Mouse (Mus musculus): ENCODE measurements around the gene Gm28043.

The Gm28043 gene

DNA sequence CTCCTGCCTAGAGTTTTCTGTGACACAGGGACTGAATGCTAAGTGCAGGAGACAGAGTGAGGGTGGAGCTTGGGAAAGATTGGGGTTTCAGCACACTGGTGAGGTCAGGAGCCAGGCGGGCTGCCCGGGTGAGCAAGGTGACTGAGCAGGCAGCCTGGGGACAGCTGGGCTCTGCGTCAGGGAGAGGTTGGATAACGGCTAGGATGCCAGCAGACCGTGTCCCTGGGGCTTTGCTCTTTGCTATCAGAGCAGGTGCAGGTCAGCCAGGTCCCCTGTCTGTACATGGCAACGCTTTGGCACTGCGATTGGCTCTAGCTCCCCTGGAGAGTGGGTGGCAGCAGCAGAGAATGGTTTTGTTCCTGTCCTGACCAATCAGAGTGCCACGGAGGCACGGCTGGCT is 12.6 kb downstream of the Gm28043 start:
- DNase-seq (ENCODE audit: low spot score), result no peak

DNA sequence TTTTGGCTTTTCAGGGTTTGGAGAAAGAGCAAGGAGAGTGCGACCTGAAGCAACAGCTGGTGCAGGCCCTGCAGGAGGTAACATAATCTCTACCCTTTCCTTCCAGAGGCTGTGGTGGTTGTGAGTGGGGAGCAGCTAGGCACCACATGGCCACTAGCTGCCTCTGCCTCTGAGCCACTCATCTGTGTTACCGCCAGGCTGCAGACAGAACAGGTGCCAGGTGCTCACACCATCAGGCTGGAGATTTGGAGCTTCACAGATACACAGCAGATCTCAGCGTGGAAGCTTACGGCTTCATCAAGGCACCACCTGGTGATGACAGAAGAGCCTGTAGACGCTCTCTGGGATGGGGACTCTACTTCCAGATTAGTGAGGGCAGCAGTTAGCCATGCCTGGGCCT is 14.3 kb downstream of the Gm28043 start:
- no peak for DNase-seq (ENCODE audit: low spot score)

DNA sequence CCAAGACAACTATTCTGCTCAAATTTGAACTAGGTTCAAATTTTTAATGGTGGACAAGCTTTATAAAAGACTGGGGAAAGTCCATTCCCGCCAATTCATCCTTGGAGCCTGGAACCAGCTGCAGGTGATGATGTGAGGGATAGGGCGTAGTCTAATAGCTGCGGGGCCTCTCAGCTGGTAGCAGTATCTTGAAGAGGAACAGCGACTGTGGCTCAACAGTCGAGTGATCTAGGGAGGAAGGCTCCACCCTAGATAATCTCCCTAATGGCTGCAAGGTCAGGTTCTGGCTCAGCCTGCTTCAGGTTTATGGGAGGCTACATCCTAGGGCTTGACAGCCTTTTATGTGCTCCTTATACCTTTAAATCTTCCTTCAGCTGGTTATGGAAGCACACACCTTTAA is 14.9 kb downstream of the Gm28043 start:
- no peak for DNase-seq (ENCODE audit: low spot score)

DNA sequence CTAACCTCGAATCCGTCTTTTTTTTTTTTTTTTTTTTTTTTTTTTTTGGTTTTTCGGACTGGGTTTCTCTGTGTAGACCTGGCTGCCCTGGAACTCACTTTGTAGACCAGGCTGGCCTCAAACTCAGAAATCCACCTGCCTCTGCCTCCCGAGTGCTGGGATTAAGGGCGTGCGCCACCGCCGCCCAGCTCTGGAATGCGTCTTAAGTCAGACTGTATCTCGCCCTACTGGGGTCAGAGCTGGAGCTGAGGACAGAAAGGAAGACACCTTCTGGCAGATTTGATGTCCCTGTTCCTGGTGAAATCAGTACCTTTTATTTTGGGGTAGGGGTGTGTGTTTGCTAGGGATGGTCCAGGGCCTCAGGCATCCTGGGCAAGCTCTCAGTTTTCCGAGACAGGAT is 17.6 kb downstream of the Gm28043 start:
- DNase-seq (ENCODE audit: low spot score), result no peak

DNA sequence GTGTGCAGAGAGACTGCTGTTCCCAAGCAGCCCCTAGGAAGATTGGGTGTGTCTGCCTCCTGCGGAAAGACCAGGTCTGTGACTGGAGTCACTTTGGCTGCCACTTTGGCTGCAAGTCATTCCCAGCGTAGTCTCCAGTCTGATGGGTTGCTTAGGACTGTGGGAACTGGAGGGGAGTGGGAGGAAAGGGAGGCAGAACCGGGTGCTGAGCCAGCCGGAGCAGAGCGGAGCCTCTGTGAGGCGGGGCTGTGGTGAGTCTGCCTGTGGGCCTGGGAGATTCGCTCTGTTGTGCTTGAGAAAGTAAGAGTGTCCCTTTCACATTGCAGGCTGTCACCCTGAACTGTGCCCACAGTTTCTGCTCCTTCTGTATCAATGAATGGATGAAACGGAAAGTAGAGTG is 20.8 kb downstream of the Gm28043 start:
- DNase-seq (ENCODE audit: low spot score), result no peak

DNA sequence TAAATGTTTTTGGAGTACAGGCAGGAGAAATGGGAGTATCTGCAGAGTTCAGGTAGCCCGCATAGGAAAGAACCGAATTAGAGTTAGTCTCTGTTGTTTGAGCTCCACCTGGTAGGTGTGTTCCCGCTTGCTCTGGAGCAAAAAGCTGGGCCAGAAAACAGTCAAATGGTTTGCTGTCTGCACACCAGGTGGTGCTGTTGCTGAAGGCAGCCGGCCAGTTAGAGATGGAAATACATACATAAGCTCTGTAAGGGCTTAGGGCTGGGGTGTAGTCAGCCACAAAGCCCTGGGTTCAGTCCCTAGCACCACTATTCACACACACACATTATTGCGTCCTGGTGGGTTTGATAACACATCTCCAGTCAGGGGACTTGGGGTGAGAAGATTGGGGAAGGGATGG is 21.4 kb downstream of the Gm28043 start:
- no peak for DNase-seq (ENCODE audit: low spot score)

DNA sequence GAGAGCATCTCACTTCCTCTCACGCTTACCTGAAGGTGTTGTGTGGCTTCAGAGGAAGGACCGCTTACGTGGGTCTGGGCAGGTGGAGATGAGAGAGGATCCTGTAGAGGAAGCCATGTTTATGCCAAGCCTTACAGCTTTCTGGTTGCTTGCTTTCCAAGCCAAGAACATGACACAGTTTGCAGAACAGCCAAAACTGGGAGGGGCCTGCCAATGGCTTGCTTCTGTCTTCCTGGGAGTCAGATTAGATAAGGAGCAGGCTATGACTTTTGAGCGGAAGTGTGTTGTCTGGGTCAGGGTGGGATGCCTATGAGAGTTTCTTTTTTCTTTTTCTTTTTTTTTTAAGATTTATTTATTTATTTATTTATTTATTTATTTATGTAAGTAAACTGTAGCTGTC is 22.7 kb downstream of the Gm28043 start:
- DNase-seq (ENCODE audit: low spot score), result no peak

DNA sequence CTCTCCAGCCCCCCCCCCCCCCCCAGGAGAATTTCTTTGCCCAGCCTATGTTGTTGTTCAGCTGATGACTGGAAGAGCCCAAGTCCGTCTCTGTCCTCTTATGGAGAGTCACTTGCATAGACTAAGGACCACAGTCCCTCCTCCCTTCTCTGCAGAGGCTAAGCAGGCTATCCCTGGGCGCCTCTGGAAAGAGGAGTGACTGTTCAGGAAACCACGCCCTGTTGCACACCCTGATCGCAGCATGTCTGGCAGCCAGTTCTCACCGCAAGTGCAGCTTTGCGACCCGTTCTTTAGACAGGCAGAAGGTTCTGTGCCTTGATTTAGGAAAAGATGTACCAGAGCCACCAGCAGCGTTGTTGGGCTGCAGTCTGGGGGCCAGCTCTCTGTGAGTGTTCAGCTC is 23.2 kb downstream of the Gm28043 start:
- no peak for DNase-seq (ENCODE audit: low spot score)

DNA sequence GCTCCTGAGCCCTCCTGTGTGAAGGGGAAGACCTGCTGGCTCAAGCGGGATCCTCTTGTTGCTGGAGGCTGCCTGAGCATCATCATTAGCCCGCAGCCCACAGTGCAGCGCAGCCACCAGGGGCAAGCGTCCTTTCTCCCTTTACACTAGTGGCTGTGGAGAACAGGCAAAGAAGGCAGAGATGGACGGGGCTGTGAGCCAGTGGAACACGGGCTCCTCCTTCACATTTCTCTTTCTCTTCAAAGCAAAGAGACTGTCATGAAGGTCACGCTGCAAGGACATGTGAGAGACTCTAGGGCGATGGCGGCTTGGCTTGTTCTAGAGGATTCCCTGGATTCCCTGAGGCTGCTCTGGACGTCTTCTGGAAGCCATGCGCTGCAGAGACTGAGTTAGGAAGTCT is 26.3 kb downstream of the Gm28043 start:
- DNase-seq (ENCODE audit: low spot score), result no peak

DNA sequence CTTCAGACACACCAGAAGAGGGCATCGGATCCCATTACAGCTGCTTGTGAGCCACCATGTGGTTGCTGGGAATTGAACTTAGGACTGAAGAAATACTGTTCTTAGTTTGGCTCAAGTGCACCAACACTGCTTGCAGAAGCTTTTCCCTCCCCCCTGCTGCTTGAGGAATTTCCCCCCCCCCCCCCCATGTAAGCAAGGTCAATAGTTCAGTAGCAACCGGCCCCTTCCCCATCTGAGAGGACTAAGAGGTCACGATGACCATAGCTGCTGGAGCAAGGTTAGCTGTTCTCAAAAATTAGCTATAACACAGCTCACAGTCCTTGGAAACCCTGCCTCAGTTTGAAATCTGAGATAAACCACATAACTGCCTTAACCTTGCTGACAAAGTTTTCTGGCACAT is 27.5 kb downstream of the Gm28043 start:
- no peak for DNase-seq (ENCODE audit: low spot score)

DNA sequence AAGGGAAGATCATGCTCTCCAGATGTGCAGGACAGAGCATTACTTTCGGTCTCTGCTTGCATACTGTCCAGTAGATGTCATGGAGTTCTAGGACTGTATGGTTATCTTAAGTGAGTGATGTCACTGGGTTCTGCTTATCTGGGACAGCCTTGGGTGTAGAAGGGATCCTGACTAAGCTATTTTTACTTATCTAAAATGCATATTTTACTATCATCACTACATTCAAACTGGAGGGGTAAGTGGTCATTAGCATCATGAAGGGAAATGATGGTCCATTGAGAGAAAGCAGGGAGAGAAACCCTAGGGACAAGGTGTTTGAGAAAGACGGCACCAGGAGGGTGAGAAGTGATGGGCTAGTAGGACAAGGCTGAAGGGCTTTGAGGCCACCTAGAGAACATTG is 43.6 kb downstream of the Gm28043 start:
- no peak for DNase-seq (ENCODE audit: low spot score)

DNA sequence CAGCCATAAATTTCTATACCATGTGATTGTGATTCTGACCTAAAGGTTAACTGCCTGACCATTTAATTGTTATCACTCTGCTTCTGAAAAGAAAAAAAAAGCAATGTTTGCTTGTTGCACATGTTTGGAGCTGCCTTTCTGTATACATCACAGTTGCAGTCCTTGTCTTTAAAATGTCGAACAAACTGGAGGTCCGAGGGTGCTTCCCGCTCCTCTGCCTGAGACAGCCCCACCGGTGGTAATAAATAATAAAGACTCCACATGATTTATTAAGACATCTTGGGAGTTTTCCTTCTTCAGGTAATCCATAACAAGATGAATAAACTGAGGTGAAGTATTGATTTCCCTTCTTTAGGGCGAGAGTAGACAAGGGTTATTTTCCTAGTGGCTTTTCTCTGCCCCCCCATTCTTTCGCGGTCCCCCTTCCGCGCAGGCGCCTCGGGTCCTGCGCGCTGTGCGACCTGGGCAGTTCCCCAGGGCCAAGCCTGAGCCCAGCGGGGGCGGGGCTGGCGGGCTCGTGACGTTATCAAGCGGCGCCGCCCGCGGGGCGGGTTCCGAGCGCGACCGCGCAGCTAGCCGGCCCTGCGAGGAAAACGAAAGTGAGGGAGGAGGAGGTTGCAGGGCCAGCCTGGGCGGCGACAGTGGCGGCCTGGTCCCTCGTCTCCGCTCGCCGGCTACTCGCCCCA is 45.5 kb downstream of the Gm28043 start, which contains the start of gene Cmtr1:
Gene Cmtr1, plus strand, starts transcription at position 520 of the 686 bp plus-strand sequence.
- peak; percentile 97 for DNase-seq (ENCODE audit: low spot score)

DNA sequence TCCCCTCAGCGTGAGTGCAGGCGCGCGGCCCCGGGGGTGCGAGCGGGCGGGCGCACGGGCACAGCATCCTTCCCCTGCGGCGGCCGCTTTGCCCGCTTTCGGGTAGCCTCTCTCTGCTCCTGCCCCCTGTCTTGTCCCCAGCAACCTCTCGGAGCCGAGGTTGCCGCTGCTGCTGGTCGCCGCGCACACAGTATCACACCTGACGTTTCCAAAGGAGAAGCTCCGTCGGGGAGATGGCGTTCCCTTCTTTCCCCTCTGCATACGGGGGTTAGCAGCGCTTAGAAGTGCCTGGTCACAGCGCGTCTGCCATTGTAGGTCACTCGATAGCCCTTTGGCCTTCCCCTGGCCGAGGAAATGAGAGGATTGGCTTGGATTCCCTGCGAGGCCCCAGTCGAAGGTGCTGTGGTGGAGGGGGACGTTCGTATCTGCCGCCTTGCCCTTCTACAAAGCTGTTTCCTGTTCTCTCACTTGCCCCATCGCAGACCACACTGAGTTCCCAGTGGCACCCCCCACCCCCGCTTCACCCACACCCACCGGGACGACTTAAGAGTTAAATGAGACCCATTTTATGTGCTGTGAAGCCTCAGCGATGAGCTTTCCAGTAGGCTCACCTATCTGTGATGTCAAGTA is 46.2 kb downstream of the Gm28043 start:
- no peak for DNase-seq (ENCODE audit: low spot score)

DNA sequence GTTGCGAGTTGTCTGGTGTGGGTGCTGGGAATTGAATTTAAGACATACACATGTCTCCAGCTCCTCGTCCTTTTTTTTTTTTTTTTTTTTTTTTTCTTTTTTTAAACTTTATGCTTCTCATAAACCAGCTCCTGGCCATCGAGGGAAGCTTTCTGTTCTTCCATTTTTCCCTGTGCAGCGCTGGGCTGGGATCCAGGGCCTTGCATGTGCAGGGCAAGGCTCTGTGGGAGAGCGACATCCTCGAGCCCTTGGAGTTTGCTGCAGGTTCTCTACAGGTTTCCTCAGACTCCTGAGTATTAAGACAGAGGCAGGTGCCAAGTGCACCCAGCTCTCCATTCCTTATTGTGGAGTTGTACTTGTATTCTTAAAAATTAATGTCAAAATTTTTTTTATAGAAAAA is 47.5 kb downstream of the Gm28043 start:
- no peak for DNase-seq (ENCODE audit: low spot score)

DNA sequence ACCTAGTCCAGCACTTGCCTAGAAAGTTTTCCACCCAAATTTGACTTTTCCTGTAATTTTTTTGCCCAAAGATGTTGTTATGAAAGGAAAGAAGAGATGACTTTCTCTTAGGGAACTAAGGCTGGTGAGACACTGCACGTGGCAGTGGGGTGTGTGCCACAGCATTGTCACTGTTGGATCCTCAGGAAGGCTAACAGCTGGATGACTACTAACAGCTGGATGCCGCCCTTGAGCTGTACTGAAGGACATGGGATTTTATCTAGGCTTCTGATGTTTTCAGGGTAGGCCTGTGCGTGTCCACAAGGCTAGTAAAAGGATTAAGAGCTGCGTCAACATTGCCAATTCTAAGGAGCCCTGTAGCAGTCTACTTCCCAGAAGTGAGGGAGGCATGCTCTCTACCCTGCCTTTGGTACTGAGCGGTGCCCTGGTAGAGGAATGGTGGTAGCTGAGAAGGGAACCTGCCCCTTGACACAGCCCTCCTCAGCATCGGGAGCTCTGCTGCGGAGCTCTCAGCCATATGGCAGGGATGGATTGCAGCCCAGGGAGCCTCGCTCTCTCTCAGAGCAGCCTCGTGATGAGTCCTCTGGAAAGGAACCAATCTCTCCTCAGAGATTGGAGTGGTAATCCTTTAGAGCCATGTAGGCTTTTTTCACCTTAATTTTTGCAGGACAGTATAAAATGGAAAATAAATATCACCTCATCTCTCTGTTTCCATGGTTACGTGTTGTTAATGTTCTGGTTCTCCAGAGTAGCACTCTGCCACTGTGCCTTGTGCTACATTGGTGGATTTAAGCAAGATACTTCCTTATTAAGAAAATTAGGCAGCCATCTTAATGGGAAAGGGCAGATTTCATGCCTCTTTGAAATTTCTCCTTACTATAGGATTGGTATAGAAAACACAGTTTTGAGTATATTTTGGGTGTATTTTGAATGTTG is 53.6 kb downstream of the Gm28043 start:
- no peak for DNase-seq (ENCODE audit: low spot score)

DNA sequence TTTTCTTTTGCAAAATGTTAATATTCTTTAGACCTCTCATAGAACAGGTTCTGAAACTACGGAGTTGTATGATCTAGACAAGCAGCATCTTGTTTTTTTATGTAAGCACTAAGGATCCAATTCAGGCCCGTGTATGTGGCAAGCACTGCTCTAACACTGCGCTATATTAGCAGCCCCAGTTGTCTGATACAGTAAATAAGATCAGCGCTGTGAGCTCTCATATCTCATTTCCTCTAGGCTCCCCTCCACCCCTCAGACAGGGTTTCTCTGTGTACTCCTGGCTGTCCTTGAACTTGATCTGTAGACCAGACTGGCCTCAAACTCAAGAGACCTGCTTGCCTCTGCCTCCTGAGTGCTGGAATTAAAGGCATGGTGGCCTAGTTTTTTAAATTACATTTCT is 54.4 kb downstream of the Gm28043 start:
- no peak for DNase-seq (ENCODE audit: low spot score)

DNA sequence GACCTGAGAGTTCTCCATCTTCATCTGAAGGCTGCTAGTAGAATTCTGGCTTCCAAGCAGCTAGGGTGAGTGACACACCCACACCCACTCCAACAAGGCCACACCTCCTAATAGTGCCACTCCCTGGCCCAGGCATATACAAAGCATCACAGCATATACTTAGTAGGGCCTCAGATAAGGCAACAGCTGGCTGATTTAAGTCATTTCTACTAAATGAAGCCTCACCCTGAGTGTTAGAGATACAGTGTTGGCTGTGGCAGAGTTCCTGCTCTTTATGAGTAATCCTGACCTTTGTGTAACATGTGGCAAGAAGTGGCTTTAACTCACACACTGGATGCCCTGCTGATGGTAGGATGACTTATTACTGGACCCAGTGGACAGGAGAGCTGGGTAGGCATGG is 55.3 kb downstream of the Gm28043 start:
- no peak for DNase-seq (ENCODE audit: low spot score)

DNA sequence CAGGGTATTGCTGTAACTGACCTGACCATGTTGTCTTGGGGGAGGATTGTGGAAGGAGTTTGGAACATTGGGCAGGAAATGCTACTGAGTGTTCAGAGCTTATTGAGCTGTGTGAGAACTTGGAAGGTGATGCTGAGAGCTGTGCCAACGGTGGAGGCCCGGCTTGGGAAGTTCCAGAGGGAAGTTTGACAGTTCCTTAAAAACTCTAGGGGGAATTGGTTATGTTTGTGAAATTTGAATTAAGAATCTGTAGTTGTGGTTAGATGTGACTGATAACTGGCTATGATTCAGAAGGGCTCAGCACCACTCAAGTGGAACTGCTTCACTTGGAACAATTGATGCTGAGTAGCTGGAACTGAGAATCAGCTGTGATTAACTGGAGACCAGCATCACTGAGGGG is 56.3 kb downstream of the Gm28043 start:
- no peak for DNase-seq (ENCODE audit: low spot score)

DNA sequence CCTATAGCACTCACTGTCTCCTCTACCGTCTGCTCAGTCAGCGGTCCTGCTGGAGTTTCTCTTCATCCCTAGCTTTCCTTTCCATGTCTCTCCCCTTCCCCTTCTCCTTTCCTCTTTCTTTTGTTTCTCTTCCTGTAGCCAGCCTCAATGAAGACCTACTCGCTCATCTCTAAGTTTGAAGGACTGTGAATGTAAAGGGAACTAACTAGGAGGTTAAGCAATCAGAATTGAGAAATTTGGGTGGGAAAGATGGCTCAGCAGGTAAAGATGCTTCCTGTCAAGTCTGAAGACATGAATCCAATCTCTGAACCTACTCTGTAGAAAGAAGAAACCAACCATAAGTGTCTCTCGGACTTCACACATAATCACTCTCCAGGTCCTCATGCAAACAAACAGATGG is 58.6 kb downstream of the Gm28043 start:
- no peak for DNase-seq (ENCODE audit: low spot score)

DNA sequence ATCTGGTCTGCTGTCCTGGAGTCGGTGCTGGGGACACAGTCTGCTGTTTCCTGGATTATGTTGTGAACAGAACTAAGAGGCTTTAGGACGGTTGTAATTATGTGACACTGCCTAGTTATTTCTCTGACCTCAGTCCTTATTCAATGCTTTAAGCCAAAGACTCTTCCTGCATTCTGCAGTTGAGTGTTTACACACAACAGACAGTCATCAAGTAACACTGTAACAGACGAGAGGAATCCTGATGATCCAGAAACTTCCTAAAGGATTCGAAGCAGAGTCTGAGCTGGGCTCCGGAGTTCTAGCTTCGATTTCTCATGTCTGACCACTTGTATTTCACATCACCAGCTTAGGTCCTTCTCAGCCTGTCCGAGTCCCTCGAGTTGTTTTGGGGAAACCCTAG is 63.9 kb downstream of the Gm28043 start:
- no peak for DNase-seq (ENCODE audit: low spot score)

DNA sequence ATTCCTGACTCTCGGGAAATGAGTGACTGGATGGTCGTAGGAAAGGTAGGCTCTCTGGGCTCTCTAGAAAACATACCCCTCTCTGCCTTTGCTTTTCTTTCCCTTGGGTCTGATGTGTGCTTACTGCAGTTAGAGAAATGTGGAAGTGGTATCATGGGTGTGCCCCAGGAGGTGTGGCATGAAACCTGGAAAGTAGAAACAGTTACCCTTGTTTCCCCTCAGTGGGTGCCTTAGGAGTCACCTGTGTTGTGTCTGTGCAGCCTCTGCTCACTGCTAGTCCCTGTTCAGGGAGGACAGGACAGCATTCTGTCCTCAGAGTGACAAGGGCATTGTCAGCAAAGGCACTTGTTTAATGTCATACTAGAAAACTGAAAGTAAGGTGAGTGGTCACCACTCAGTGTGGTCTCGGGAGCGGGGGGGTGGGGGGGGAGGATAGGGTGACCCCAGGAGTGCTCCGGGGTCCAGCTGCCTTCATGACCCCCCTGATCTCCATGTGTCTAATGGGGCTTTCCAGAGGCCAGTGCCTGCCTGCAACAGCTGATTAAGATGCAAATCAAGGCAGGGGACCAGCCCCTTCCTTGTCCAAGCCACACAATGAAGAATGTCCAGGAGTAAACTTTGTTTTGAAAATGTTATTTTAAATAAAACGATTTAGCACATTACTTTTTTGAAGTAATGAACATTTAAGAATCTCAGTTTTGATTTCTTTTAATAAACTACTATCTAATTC is 64.5 kb downstream of the Gm28043 start:
- DNase-seq (ENCODE audit: low spot score), result no peak

DNA sequence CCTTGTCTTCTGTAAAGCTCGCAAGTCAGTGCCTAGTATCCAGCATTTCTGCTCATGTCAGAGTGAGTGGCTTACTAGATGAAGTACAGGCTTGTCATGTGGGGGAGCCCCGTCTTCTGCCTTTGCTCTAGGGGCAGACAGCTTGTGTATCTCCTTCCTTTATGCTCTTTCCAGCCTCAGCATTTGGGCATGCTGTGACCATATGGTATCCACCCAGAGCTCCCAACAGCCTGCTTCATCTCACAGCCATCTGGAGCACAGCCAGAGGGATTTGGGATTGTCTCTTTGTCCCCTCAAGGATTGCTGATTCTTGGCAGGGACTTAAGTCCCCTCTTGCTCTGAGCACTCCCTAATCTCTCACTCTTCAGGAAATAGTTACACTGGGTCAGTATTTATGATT is 65.5 kb downstream of the Gm28043 start:
- no peak for DNase-seq (ENCODE audit: low spot score)

Data from ovary, postnatal 14 days (tissue).